Mouse (Mus musculus) midbrain, embryonic 14.5 days (tissue): ENCODE data around the gene Nbr1. TPM values are rescaled to one million over a fixed set of nuclear protein-coding genes. Genes with fewer than 3 reads are reported as not detected.
A peak's percentile ranks its signal among the peaks of the same experiment; 100 is the strongest.
"Not testable (repeated sequence)": the region's sequence is repeated elsewhere in the genome, so short reads cannot be mapped to it uniquely, and the experiment has no call there.

Source experiments
- ATAC-seq: fragments of 200-750 bp; cut with Nextera tagmentation; 2 replicates; pipeline ENCODE4 v1.8.0; 2017; ENCODE audit warnings: moderate number of reproducible peaks, moderate library complexity; ENCODE audit not compliant: low FRiP score, low TSS enrichment
- DNase-seq: peaks from one replicate; pipeline ENCODE4 v3.0.0-alpha.2; 2015
- H3K27ac ChIP-seq: fragments of 300-500 bp; sonication (generic); replicated peaks from 2 replicates; pipeline ENCODE4 v1.5.1; 2014; ENCODE audit warnings: mild to moderate bottlenecking, low read depth, low read length, moderate library complexity
- H3K27me3 ChIP-seq: fragments of 300-500 bp; sonication (generic); 2 replicates; pipeline ENCODE4 v1.6.1; 2014; ENCODE audit warnings: low read length, control low read depth, mixed read lengths; ENCODE audit not compliant: control insufficient read depth, insufficient read depth
- H3K36me3 ChIP-seq: fragments of 300-500 bp; sonication (generic); 2 replicates; pipeline ENCODE4 v1.6.1; 2014; ENCODE audit warnings: low read length, control low read depth; ENCODE audit not compliant: control insufficient read depth, insufficient read depth
- H3K4me1 ChIP-seq: fragments of 300-500 bp; sonication (generic); 2 replicates; pipeline ENCODE4 v1.6.1; 2014; ENCODE audit warnings: mild to moderate bottlenecking, antibody characterized with exemption, low read length, control low read depth; ENCODE audit not compliant: control insufficient read depth, insufficient read depth
- H3K4me2 ChIP-seq: fragments of 300-500 bp; sonication (generic); 2 replicates; pipeline ENCODE4 v1.6.1; 2014; ENCODE audit warnings: mild to moderate bottlenecking, low read length, moderate library complexity
- H3K4me3 ChIP-seq: fragments of 300-500 bp; sonication (generic); replicated peaks from 2 replicates; pipeline ENCODE4 v1.5.1; 2014; ENCODE audit warnings: low read depth, low read length
- H3K9ac ChIP-seq: fragments of 300-500 bp; sonication (generic); replicated peaks from 2 replicates; pipeline ENCODE4 v1.6.1; 2014; ENCODE audit warnings: mild to moderate bottlenecking, low read length, moderate library complexity
- H3K9me3 ChIP-seq: fragments of 300-500 bp; sonication (generic); 2 replicates; pipeline ENCODE4 v1.6.1; 2016; ENCODE audit warnings: low read length, control low read depth, mixed read lengths; ENCODE audit not compliant: control insufficient read depth
- WGBS: fragments of 180-500 bp; shearing (Covaris S2); extraction: QIAGEN DNeasy Blood & Tissue Kit; methylation state at CpG from one replicate; pipeline ENCODE4 v1.1.7; 2014; 5-methylcytosine and 5-hydroxymethylcytosine counted together
- polyA plus RNA-seq: library from polyadenylated mRNA; unstranded; fragments of >200 nt; fragmentation: Nextera tagmentation; extraction: Ambion mirVana; gene quantifications from 2 replicates; pipeline ENCODE4 v1.2.1, GENCODE M21; 2014

Gene Nbr1
- polyA plus RNA-seq, 1 experiment from 2014 or later = 101 TPM

DNA sequence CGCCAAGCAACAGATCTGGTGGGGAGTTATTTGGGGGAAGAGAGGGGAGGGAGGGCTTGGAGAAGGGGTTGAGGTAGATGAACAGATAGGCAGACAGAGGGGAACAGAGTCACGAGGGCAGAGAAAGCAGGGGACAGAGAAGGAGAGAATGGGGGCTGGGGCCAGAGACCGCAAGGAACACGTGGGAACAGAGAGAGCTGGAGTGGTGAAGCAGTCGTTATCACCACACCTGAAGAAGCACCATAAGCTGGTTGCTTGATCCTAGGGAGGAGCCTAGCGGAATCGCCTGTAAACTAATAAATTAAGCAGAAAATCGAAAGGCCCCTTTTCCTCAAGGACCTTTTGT is 74.7 kb downstream of the Nbr1 start:
- ATAC-seq (peak; percentile 24; the same call in 1 of the 2 replicates), DNase-seq (no peak)
- Histone ChIP-seq H3K27ac (peak overlapping the region; percentile 84), H3K4me1 (no peaks in the 10 kb centered on the region; the same call in 1 of the 2 replicates), H3K9ac (peak overlapping the region; percentile 45; the same call in 1 of the 2 replicates), H3K9me3 (no peaks in the 10 kb centered on the region), H3K4me3 (peak overlapping the region; percentile 33), H3K4me2 (peak overlapping the region; percentile 89), H3K27me3 (no peaks in the 10 kb centered on the region), H3K36me3 (no peaks in the 10 kb centered on the region)
- 8% methylated on average over 8 of the region's 8 CpGs for WGBS

DNA sequence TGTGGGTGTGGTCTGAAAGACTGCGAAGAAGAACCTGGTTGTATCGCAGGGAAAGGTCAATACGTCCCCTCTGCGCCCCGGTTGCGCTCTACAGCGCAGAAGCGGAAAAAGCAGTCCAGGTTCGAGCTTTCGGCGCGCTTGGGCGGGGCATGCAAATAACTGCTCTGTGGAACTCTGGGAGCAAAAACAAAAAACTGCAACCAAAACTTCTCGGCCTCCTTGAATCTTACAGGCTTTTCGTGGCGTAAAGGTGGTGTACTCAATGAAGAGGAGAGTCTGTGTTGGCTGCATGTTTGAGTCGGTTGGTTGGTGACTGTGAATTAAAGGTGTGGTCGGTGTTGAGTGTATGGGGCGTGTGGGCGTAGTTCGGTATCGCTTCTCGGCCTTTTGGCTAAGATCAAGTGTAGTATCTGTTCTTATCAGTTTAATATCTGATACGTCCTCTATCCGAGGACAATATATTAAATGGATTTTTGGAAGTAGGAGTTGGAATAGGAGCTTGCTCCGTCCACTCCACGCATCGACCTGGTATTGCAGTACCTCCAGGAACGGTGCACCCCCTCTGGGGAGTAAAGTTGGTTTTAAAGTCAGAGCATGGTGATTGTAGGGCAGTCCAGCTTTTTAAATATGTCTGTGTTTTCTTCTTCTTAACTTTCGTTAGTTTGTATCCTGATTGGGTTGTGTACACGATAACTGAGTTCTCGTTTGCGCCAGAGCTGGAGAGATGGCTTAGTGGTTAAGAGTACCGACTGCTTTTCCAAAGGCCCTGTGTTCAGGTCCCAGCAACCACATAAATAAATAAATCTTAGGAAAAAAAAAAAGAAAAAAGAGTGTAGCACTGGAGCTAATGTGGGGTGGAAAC is 75.3 kb downstream of the Nbr1 start, which contains the start of gene Rdm1:
TSS of gene Rdm1 (plus strand) at position 201 of the 862 bp plus-strand sequence.
- no peaks in the 10 kb centered on the region for H3K36me3 ChIP-seq
- WGBS = under 1% methylated on average over 32 of the region's 34 CpGs
- no peaks in the 10 kb centered on the region; the same call in 1 of the 2 replicates for H3K4me1 ChIP-seq
- peak within 1 kb of the TSS; percentile 89 for H3K4me2 ChIP-seq
- no peaks in the 10 kb centered on the region for H3K27me3 ChIP-seq
- peak; percentile 85 for DNase-seq
- peak within 1 kb of the TSS; percentile 59 for H3K9ac ChIP-seq
- H3K27ac ChIP-seq = peak within 1 kb of the TSS; percentile 84
- ATAC-seq = peak; percentile 80
- peak within 1 kb of the TSS; percentile 57 for H3K4me3 ChIP-seq
- H3K9me3 ChIP-seq = no peaks in the 10 kb centered on the region

GRCm38 (mm10) chr11:101627857-101628559 is 76.1 kb downstream of the Nbr1 start:
- Histone ChIP-seq H3K27me3 (no peaks in the 10 kb centered on the region), H3K4me3 (peak overlapping the region; percentile 57), H3K4me2 (peak overlapping the region; percentile 89), H3K4me1 (no peaks in the 10 kb centered on the region; the same call in 1 of the 2 replicates), H3K27ac (peak overlapping the region; percentile 83), H3K9ac (peak overlapping the region; percentile 59), H3K36me3 (no peaks in the 10 kb centered on the region), H3K9me3 (no peaks in the 10 kb centered on the region)
- DNase-seq (peak; percentile 92), ATAC-seq (peak; percentile 17; the same call in 1 of the 2 replicates)
- under 1% methylated on average over 33 of the region's 33 CpGs for WGBS

- H3K4me1 ChIP-seq, H3K9ac ChIP-seq, H3K27me3 ChIP-seq, H3K9me3 ChIP-seq, DNase-seq, H3K36me3 ChIP-seq, H3K27ac ChIP-seq, ATAC-seq: not testable (repeated sequence)
- Histone ChIP-seq H3K4me3 (peak overlapping the region; percentile 57; the same call in 1 of the 2 replicates), H3K4me2 (peak overlapping the region; percentile 89)
- 67% methylated on average over 4 of the region's 5 CpGs for WGBS
Measured at GRCm38 (mm10) chr11:101628733-101629417, 76.9 kb downstream of the Nbr1 start.

Other genes starting within 250 kb of the Nbr1 start
- gene Becn1, start 249.9 kb upstream of the Nbr1 start, polyA plus RNA-seq = 148 and 193 TPM in 2 replicates
- 101 and 103 TPM in 2 replicates for gene Psme3, start 235.9 kb upstream of the Nbr1 start, polyA plus RNA-seq
- gene Aoc2, start 227.1 kb upstream of the Nbr1 start, polyA plus RNA-seq = 1.3 and 1.7 TPM in 2 replicates
- gene Aoc3, start 221.5 kb upstream of the Nbr1 start, polyA plus RNA-seq = 0.04 TPM in 1 of 2 replicates, not detected in the other
- gene G6pc, start 184.6 kb upstream of the Nbr1 start, polyA plus RNA-seq = not detected in 2 replicates
- 90.7 and 101 TPM in 2 replicates for gene Aarsd1, start 134.5 kb upstream of the Nbr1 start, polyA plus RNA-seq
- 7.5 and 7.6 TPM in 2 replicates for gene Gm27029, start 127.4 kb upstream of the Nbr1 start, polyA plus RNA-seq
- 21.1 and 23.1 TPM in 2 replicates for gene Rundc1, start 127.1 kb upstream of the Nbr1 start, polyA plus RNA-seq
- 1.1 TPM in 2 replicates for gene Ptges3l, start 126.8 kb upstream of the Nbr1 start, polyA plus RNA-seq
- 301 and 329 TPM in 2 replicates for gene Rpl27, start 109.9 kb upstream of the Nbr1 start, polyA plus RNA-seq
- 1.5 and 5.9 TPM in 2 replicates for gene Ifi35, start 103.7 kb upstream of the Nbr1 start, polyA plus RNA-seq
- gene Rnd2, start 87.2 kb upstream of the Nbr1 start, polyA plus RNA-seq = 58.6 and 72.6 TPM in 2 replicates
- 99.9 and 129 TPM in 2 replicates for gene Vat1, start 85.9 kb upstream of the Nbr1 start, polyA plus RNA-seq
- gene Brca1, start 194 bp upstream of the Nbr1 start, polyA plus RNA-seq = 1.6 and 4.1 TPM in 2 replicates
- 1.2 and 3.5 TPM in 2 replicates for gene Tmem106a, start 30.1 kb downstream of the Nbr1 start, polyA plus RNA-seq
- not detected in 2 replicates for gene Gm11634, start 47.1 kb downstream of the Nbr1 start, polyA plus RNA-seq
- gene Rdm1, start 75.0 kb downstream of the Nbr1 start, polyA plus RNA-seq = 13.2 and 14.0 TPM in 2 replicates
- gene Arl4d, start 113.4 kb downstream of the Nbr1 start, polyA plus RNA-seq = 3.9 and 4.5 TPM in 2 replicates
- gene Dhx8, start 180.8 kb downstream of the Nbr1 start, polyA plus RNA-seq = 29.2 and 35.4 TPM in 2 replicates
- 4.0 and 6.9 TPM in 2 replicates for gene Etv4, start 233.2 kb downstream of the Nbr1 start, polyA plus RNA-seq